Mouse (Mus musculus): ENCODE measurements around the gene Plcz1. TPM values are rescaled to one million over a fixed set of nuclear protein-coding genes. Genes with fewer than 3 reads are reported as not detected.

The Plcz1 gene
- polyA plus RNA-seq, 1 experiment: not detected

GRCm38 (mm10) chr6:140005181-140005580, 36.1 kb downstream of the Plcz1 start:
- TF ChIP-seq CTCF (IDR thresholded peaks at IDR 0.05; ENCODE audit: insufficient read depth, low read depth, low read length) (no peak), POLR2A (IDR thresholded peaks at IDR 0.05; ENCODE audit: insufficient read depth, low read depth, low read length) (no peak)
- WGBS: 81% methylated on average over 3 of the region's 3 CpGs
- Histone ChIP-seq H3K27ac (ENCODE audit: insufficient read depth, low read depth, low read length) (no peak overlapping the region), H3K4me3 (ENCODE audit: insufficient read depth, low read depth, low read length) (no peak overlapping the region), H3K4me1 (ENCODE audit: control insufficient read depth, insufficient read depth, low read length) (no peaks in the 10 kb centered on the region)

GRCm38 (mm10) chr6:139989597-139989996, 51.7 kb downstream of the Plcz1 start:
- Histone ChIP-seq H3K4me1 (ENCODE audit: control insufficient read depth, insufficient read depth, low read length) (0 out of 2 replicates have a peak, but pooled peaks cover 2% of the 10 kb centered on the region), H3K27ac (ENCODE audit: insufficient read depth, low read depth, low read length) (no peak overlapping the region), H3K4me3 (ENCODE audit: insufficient read depth, low read depth, low read length) (no peak overlapping the region)
- no peak for TF ChIP-seq POLR2A (IDR thresholded peaks at IDR 0.05; ENCODE audit: insufficient read depth, low read depth, low read length)
- no peak for TF ChIP-seq CTCF (IDR thresholded peaks at IDR 0.05; ENCODE audit: insufficient read depth, low read depth, low read length)
- 93% methylated on average over 10 of the region's 10 CpGs for WGBS

- Histone ChIP-seq H3K27ac (ENCODE audit: insufficient read depth, low read depth, low read length) (no peak overlapping the region), H3K4me1 (ENCODE audit: control insufficient read depth, insufficient read depth, low read length) (0 out of 2 replicates have a peak, but pooled peaks cover 2% of the 10 kb centered on the region), H3K4me3 (ENCODE audit: insufficient read depth, low read depth, low read length) (no peak overlapping the region)
- 65% methylated on average over 6 of the region's 6 CpGs for WGBS
- TF ChIP-seq POLR2A (IDR thresholded peaks at IDR 0.05; ENCODE audit: insufficient read depth, low read depth, low read length) (no peak), CTCF (IDR thresholded peaks at IDR 0.05; ENCODE audit: insufficient read depth, low read depth, low read length) (no peak)
Observed at GRCm38 (mm10) chr6:139989075-139989474, 52.2 kb downstream of the Plcz1 start.

- H3K4me1 ChIP-seq (ENCODE audit: control insufficient read depth, insufficient read depth, low read length): 0 out of 2 replicates have a peak, but pooled peaks cover 2% of the 10 kb centered on the region
- H3K27ac ChIP-seq (ENCODE audit: insufficient read depth, low read depth, low read length): no peak overlapping the region
- TF ChIP-seq POLR2A (IDR thresholded peaks at IDR 0.05; ENCODE audit: insufficient read depth, low read depth, low read length) (no peak), CTCF (IDR thresholded peaks at IDR 0.05; ENCODE audit: insufficient read depth, low read depth, low read length) (no peak)
- no peak overlapping the region for H3K4me3 ChIP-seq (ENCODE audit: insufficient read depth, low read depth, low read length)
- WGBS: 88% methylated on average over 2 of the region's 2 CpGs
Observed at GRCm38 (mm10) chr6:139986564-139986963, 54.7 kb downstream of the Plcz1 start.

- WGBS: 94% methylated on average over 3 of the region's 3 CpGs
- Histone ChIP-seq H3K27ac (ENCODE audit: insufficient read depth, low read depth, low read length) (no peak overlapping the region), H3K4me1 (ENCODE audit: control insufficient read depth, insufficient read depth, low read length) (no peaks in the 10 kb centered on the region), H3K4me3 (ENCODE audit: insufficient read depth, low read depth, low read length) (no peak overlapping the region)
- TF ChIP-seq CTCF (IDR thresholded peaks at IDR 0.05; ENCODE audit: insufficient read depth, low read depth, low read length): no peak
- TF ChIP-seq POLR2A (IDR thresholded peaks at IDR 0.05; ENCODE audit: insufficient read depth, low read depth, low read length): no peak
Observed at GRCm38 (mm10) chr6:139984069-139984468, 57.2 kb downstream of the Plcz1 start.

- H3K27ac ChIP-seq (ENCODE audit: insufficient read depth, low read depth, low read length): no peak overlapping the region
- H3K4me3 ChIP-seq (ENCODE audit: insufficient read depth, low read depth, low read length): no peak overlapping the region
- TF ChIP-seq POLR2A (IDR thresholded peaks at IDR 0.05; ENCODE audit: insufficient read depth, low read depth, low read length): no peak
- no peak for TF ChIP-seq CTCF (IDR thresholded peaks at IDR 0.05; ENCODE audit: insufficient read depth, low read depth, low read length)
- H3K4me1 ChIP-seq (ENCODE audit: control insufficient read depth, insufficient read depth, low read length): no peaks in the 10 kb centered on the region
Observed at GRCm38 (mm10) chr6:139981061-139981460, 60.2 kb downstream of the Plcz1 start.

GRCm38 (mm10) chr6:139978114-139978513, 63.1 kb downstream of the Plcz1 start:
- TF ChIP-seq POLR2A (IDR thresholded peaks at IDR 0.05; ENCODE audit: insufficient read depth, low read depth, low read length) (no peak), CTCF (IDR thresholded peaks at IDR 0.05; ENCODE audit: insufficient read depth, low read depth, low read length) (no peak)
- 82% methylated on average over 3 of the region's 3 CpGs for WGBS
- no peak overlapping the region for H3K4me3 ChIP-seq (ENCODE audit: insufficient read depth, low read depth, low read length)
- H3K4me1 ChIP-seq (ENCODE audit: control insufficient read depth, insufficient read depth, low read length): no peaks in the 10 kb centered on the region
- no peak overlapping the region for H3K27ac ChIP-seq (ENCODE audit: insufficient read depth, low read depth, low read length)

GRCm38 (mm10) chr6:139974668-139975067, 66.6 kb downstream of the Plcz1 start:
- no peak overlapping the region for H3K4me3 ChIP-seq (ENCODE audit: insufficient read depth, low read depth, low read length)
- no peak overlapping the region for H3K27ac ChIP-seq (ENCODE audit: insufficient read depth, low read depth, low read length)
- TF ChIP-seq CTCF (IDR thresholded peaks at IDR 0.05; ENCODE audit: insufficient read depth, low read depth, low read length): no peak
- TF ChIP-seq POLR2A (IDR thresholded peaks at IDR 0.05; ENCODE audit: insufficient read depth, low read depth, low read length): no peak
- no peaks in the 10 kb centered on the region for H3K4me1 ChIP-seq (ENCODE audit: control insufficient read depth, insufficient read depth, low read length)
- 75% methylated on average over 5 of the region's 5 CpGs for WGBS

- no peak overlapping the region for H3K27ac ChIP-seq (ENCODE audit: insufficient read depth, low read depth, low read length)
- 85% methylated on average over 4 of the region's 4 CpGs for WGBS
- TF ChIP-seq POLR2A (IDR thresholded peaks at IDR 0.05; ENCODE audit: insufficient read depth, low read depth, low read length): no peak
- H3K4me1 ChIP-seq (ENCODE audit: control insufficient read depth, insufficient read depth, low read length): no peaks in the 10 kb centered on the region
- H3K4me3 ChIP-seq (ENCODE audit: insufficient read depth, low read depth, low read length): no peak overlapping the region
Observed at GRCm38 (mm10) chr6:139971608-139972298, 69.5 kb downstream of the Plcz1 start.
